Mouse (Mus musculus): Measurements from ENCODE around the gene Mlip.
"Not testable (repeated sequence)": the region's sequence is repeated elsewhere in the genome, so short reads cannot be mapped to it uniquely, and the experiment has no call there.

Gene Mlip

DNA sequence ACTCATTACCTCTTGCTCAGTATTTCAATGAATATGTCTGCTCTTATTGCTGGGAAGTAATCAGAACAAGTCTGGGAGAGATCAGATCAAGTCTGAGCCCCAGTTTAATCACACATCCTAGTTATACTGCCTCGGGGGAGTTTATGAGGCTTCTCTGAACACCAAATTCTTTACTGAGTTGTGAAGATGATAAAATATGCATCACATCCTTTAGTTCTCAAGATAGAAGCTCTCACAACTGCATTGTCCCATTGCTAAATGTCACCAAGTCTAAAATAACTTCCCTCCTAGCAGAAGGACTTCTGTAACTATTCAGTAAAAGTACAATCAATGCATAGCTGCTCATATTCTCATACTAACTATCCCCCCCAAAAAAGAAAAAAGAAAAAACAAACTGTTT, 154.5 kb downstream of the Mlip start:
- DNase-seq (ENCODE audit: low spot score), result no peak

DNA sequence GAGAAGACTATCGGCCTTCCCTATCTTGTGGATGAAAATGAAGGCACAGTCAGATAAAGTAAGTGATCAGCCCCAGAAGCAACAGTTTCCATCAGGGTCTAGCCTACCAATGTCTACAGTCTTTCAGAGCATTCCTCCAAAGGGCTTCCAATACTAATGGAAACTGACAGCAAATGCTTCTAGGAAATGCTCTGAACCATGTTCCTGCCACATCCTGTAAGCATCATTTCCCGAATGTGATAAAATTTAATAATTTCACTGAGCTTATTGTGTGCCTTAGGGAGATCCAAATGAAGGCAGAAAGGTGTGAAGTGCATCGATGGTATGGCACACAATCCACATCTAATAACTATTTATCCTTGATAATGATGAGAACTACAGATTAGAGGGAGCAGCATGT, 173.3 kb downstream of the Mlip start:
- no peak for DNase-seq (ENCODE audit: low spot score)

DNA sequence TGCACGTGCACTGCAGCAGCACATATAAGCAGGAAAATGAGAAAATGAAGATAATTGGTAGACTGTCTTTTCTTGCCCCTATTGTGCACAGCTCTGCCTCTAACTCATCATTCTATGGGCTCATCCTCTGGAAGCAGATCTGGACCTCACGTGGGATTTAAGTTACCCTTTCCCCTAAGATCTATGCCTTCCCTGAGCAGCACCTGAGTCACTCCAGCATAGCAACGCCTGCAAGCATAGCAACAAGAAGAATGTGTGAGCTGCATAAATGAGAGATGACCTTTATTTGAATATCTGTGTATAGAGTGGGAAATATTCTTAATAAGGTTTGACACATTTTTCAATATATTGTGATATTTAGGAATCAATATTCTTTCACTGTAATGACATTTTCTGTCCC, 176.9 kb downstream of the Mlip start:
- no peak for DNase-seq (ENCODE audit: low spot score)

DNA sequence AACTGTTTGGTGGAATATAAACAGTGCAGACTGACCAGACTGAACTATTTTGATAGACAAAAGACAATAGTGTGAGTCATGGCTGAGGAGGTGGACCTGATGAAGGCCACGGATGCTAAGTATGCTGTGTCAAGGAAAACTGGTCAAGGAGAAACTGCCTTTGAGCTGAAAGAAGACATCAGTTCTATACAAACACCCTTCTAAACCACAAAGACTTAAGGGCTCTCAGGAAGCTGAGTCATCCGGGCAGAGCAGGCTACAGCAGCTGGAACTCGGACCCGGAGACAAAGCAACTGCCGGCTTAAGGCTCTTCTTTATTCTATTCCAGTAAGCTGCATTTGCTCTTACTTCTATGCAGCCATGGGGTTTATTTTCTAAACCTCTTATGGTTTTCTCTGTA, 180.7 kb downstream of the Mlip start:
- DNase-seq (ENCODE audit: low spot score), result no peak

DNA sequence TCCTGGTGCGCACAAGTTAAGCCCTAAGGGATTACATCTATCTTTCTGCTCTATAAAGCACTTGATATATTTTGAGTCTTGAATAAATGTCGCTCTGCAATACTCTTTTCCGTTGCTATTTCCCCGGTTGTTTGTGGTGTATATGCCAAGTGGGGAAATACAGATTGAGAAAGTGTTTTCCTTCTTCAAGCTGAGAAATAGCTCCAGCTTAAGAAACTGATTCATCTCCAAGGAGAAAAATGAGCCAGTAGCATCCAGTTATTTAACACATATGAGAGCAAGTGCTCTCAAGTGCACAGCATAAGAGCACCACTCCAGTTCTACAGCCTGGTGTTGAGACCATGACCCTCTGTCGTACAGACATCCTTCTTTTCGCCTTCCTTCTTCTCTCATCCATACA, 186.9 kb downstream of the Mlip start:
- DNase-seq (ENCODE audit: low spot score), result no peak

DNA sequence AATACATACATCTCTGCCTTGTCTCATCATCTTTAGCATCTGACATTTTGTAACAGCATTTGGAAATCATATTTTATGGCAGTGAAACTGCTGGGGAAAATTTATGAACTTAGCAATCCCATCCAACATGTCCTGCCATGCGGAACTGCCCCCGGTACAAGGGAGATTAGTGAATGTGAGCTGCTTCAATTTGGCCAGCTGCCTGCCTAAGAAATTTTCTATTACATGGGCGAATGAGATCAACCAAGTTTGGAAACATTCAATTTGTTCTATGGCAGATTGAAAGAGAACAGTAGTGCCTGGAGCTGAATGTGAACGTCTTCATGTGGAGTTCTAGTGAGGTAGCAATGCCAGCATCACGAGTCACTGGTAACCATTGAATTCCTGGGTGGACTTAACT, 191.0 kb downstream of the Mlip start:
- DNase-seq (ENCODE audit: low spot score), result no peak

DNA sequence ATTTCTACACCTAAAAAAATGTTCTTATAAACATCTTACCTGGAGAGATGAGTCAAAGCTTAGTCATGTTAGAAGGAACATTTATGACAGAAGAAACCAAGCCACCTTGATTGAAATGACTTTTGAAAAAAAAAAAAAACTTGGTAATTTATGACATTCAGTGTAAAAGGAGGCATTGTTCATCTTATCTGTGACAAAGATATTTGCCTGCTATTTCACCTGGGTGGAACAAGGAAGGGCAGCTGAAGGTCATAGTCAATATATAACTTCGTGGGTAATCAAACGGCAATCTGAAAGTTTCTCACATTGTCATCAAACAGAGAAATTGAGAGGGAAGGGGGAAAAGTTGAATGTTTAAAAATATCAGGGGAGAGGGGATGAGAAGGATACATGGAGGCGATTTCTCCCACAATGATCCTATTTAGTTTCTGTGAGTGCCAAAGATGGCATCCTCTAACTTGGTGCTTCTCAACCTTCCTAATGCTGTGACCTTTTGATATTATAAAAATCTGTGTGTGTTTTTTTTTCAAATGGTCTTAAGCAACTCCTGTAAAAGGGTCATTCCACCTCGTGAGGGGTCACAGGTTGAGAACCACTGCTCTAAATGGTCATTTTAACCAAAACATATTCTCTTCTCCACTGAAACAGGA, 192.4 kb downstream of the Mlip start:
- DNase-seq (ENCODE audit: low spot score), result no peak

DNA sequence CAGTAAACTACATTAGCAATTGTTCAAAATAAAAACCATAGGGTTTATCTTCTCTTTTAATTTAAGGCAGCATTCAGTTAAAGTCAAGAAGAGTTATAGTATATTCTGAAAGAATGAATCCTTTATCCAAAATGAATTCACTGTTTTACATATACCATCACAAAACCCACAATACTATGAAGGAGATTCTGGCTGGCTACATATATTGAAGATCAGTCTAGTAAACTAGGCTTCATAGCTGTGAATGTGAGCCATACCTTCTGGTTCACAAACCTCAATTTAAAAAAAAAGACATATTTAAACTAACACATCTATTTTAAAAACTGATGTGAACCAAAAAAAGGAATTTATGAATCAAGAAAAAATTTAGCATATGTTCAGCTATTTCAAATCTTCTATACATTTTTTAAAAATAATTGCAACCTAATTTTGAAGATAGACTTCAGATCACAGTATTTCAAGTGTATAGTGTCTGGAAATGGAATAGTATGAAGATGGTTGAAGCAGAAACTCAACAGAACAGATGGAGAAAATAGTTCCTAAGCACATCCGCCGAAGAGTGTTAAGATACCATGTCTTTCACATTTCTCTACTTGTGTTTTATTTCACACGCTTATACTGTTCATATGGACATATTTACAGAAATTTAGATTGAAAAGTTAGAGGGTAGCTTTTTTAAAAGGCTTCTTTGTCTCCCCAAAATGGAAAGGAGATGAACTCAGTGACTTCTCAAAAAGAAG, 204.1 kb downstream of the Mlip start:
- no peak for DNase-seq (ENCODE audit: low spot score)

DNA sequence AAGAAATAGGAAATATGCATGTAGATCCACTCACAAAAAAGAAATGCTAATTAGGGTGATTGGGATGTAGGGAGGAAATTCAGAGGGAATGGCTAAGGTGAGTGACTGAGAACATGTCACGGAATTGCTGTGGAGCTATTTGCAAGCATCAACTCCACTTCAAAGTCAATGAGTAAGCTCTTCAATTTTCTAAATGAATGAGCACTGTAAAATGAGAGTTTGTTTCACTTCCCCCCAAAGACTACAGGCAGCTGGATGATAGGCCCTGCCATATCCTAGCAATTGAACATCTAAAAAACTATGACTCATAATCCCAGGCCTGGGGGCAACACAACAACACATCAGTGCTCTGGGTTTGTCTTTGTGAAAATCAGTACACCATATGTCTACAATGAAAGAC, 233.0 kb downstream of the Mlip start:
- no peak for DNase-seq (ENCODE audit: low spot score)

DNA sequence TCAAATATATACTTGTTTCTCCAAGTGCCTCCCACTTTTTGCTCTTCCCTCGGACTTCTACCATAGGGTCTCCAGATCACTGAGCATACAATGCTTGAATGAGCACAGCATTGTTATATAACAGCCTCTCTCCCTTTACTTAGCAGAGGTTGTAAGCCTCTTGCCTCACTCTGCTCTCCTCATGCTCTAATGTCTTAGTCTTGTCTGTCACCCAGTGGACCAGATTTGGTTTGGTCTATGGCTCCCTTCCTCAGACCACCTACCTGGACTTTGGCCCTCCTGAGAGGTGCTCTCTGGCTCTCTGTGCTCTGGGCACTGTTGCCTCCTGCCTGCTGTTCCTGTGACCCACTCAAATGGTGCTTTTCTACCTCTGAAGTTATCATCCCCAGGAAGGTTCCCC, 255.9 kb downstream of the Mlip start:
- DNase-seq (ENCODE audit: low spot score), result no peak

DNA sequence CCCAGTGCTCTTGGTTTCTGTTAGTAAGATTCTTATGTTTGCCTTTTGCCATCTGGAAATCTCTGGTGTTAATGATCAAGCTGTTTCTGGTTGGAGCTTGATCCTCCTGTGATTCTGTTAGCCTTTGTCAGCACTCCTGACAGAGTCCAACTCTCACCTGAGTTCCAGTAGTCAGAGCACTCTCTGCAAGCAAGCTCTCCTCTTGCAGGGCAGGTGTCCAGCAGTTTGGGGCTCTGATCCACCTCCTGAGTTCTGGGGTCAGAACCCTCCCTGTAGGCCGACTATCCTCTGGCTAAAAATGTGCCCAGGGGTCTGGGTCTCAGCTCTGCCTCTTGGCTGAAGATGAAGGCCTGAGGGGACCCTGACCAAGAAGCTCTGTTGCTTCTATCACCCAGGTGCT, 269.5 kb downstream of the Mlip start:
- not testable (repeated sequence) for DNase-seq (ENCODE audit: low spot score)

DNA sequence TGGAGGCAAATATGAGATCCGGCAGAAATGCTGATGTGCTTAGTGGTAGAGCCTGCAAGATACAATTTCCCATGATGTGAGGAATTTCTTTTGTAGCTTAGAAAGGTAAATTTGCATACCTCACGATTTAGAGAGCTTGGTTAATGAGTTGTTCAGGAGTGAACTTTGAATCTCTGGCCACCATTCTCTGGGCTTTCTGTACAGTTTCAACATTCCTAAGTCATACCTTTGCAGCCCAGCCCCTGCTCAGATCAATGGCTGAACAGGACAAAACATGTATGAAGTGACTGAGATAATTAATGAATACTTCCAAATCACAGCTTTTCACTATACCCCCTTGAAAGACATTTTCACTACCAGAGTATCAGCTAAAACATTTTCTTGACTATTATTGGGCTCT, 281.1 kb downstream of the Mlip start:
- DNase-seq (ENCODE audit: low spot score), result no peak

DNA sequence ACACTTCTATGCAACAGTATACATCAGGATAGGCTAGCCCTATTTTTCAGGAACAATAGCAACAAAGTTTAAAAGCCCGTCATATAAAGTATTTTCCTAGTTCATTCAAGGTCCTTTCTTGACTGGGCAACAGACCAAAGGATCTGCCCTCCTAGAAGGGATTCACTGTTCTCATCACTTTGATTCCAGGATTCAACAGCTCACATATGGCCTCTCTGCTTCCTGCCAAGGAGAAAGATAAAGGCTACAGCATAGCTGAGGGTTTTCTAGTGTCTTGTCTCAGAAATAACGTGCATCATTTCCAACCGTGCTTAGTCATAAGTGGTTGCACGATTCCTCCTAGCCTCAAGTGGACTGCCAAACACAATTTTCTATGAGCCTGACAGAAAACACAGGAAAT, 296.2 kb downstream of the Mlip start:
- DNase-seq (ENCODE audit: low spot score), result no peak

DNA sequence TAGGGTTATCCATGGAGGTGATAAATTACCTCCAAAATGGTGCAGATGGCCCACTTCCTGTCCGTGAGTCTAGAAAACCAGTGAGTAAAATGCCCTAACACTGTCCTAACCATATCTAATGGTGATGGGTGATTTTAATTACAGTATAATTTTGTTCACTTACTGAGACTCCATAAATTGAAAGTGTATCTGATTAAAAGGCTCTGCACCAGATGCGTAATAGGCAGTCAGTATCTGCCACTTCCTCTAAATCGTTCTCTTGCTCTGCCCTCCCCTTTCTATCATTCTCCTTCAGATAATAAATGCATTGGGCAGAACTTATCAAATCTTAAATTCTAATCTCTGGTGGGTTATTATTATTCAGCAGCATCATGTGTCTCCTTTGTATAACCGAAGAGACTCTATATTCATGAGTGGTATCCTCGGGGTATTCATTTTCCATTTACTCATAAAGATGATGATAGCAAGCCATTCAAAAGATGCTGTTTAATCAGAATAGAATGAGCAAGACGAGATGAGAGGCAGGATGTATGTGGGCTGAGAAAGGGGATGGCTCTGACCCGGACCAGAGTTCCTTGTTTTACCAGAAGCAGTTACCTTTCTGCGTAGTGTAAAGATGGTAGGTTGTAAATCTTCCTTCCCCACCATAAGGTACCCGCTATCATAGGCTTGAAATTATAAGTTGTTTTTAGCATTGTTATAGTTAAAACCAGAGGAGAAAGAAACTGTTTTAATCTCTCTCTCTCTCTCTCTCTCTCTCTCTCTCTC, 298.2 kb downstream of the Mlip start:
- no peak for DNase-seq (ENCODE audit: low spot score)

Data from MN1 (cell line).